Mouse (Mus musculus) embryo, embryonic 10 days (tissue): Measurements from ENCODE around the gene Tfe3.
"Not testable (repeated sequence)": the region's sequence is repeated elsewhere in the genome, so short reads cannot be mapped to it uniquely, and the experiment has no call there.

Experiments used
- DNase-seq: peaks from one replicate; pipeline ENCODE4 v3.0.0-alpha.2; 2015; ENCODE audit warnings: low spot score

The Tfe3 gene

GRCm38 (mm10) chrX:7762137-7762920 lies at the start of gene Tfe3:
TSS of gene Tfe3 (plus strand) at chrX:7762560.
- DNase-seq, result peak; percentile 92

- not testable (repeated sequence) for DNase-seq
Measured at GRCm38 (mm10) chrX:7713764-7714134, 48.6 kb upstream of the Tfe3 start.

- DNase-seq, result peak; percentile 93
Measured at GRCm38 (mm10) chrX:7714135-7714899, 48.0 kb upstream of the Tfe3 start, which contains the start of gene Wdr45. TSS of gene Wdr45 (plus strand) at chrX:7714333.

- not testable (repeated sequence) for DNase-seq
Measured at GRCm38 (mm10) chrX:7716058-7716457, 46.3 kb upstream of the Tfe3 start.

GRCm38 (mm10) chrX:7721514-7722281 lies 40.7 kb upstream of the Tfe3 start, which contains the start of gene Gm45208:
TSS of gene Gm45208 (plus strand) at chrX:7722245.
- peak; percentile 74 for DNase-seq

- DNase-seq, result no peak
Measured at GRCm38 (mm10) chrX:7722282-7722611, 40.1 kb upstream of the Tfe3 start.

GRCm38 (mm10) chrX:7722691-7723090 lies 39.7 kb upstream of the Tfe3 start:
- no peak for DNase-seq

- DNase-seq, result no peak
Measured at GRCm38 (mm10) chrX:7724135-7724534, 38.2 kb upstream of the Tfe3 start.

- no peak for DNase-seq
Measured at GRCm38 (mm10) chrX:7725841-7726240, 36.5 kb upstream of the Tfe3 start.

- no peak for DNase-seq
Measured at GRCm38 (mm10) chrX:7727176-7727575, 35.2 kb upstream of the Tfe3 start.

- peak; percentile 91 for DNase-seq
Measured at GRCm38 (mm10) chrX:7728215-7728921, 34.0 kb upstream of the Tfe3 start, which contains the start of gene Praf2. TSS of gene Praf2 (plus strand) at chrX:7728439.

- no peak for DNase-seq
Measured at GRCm38 (mm10) chrX:7728922-7729265, 33.5 kb upstream of the Tfe3 start.

GRCm38 (mm10) chrX:7733571-7734156 lies 28.7 kb upstream of the Tfe3 start:
- peak; percentile 63 for DNase-seq

GRCm38 (mm10) chrX:7739336-7740081 lies 22.9 kb upstream of the Tfe3 start:
- no peak for DNase-seq

- DNase-seq, result peak; percentile 14
Measured at GRCm38 (mm10) chrX:7740082-7740819, 22.1 kb upstream of the Tfe3 start.

GRCm38 (mm10) chrX:7741103-7741502 lies 21.3 kb upstream of the Tfe3 start:
- DNase-seq, result no peak

- DNase-seq, result no peak
Measured at GRCm38 (mm10) chrX:7743470-7743869, 18.9 kb upstream of the Tfe3 start.

GRCm38 (mm10) chrX:7744940-7745339 lies 17.4 kb upstream of the Tfe3 start:
- DNase-seq, result no peak

GRCm38 (mm10) chrX:7745429-7745828 lies 16.9 kb upstream of the Tfe3 start:
- DNase-seq, result no peak
